Mouse (Mus musculus): ENCODE measurements around the gene Tnnt2.

GRCm38 (mm10) chr1:135852044-135852756 is 16.0 kb downstream of the Tnnt2 start:
- TF ChIP-seq CTCF (IDR thresholded peaks at IDR 0.05; ENCODE audit: low read depth), result no peak
- no peak for TF ChIP-seq EP300 (IDR thresholded peaks at IDR 0.05; ENCODE audit: low read depth)
